Comparison of ENCODE assay signal across 13 mouse cellular contexts in genomic region chr9:117870616-117871015, GRCm38 (mm10).
DNase-seq lines count a peak whose midpoint lies in the region; ATAC-seq and TF ChIP-seq lines count a peak whose summit lies in the region.
"Had no signal": no experiment of that assay in that cellular context is flagged by ENCODE, and none has a peak within 500 bp of the region (broad histone marks: within the 10 kb centered on the region; RNA-seq: fewer than 3 reads in every experiment).

No protein-coding gene starts in this region.

- TF ChIP-seq POLR2A in olfactory bulb, adult 2 months (IDR thresholded peaks at IDR 0.05; ENCODE audit: insufficient read depth, low read depth, low read length), result no peak

- peaks cover 16% of the 10 kb centered on the region for H3K27me3 ChIP-seq in forebrain, embryonic 13.5 days
- H3K27me3 ChIP-seq in forebrain, embryonic 11.5 days (ENCODE audit: control insufficient read depth, insufficient read depth, low read length), result peaks cover 14% of the 10 kb centered on the region; the same call in 1 of the 2 replicates
- H3K27me3 ChIP-seq in midbrain, embryonic 13.5 days, result peaks cover 14% of the 10 kb centered on the region
- H3K27me3 ChIP-seq in midbrain, embryonic 10.5 days (ENCODE audit: low read depth, poor library complexity, severe bottlenecking), result peaks cover 60% of the 10 kb centered on the region
- H3K27me3 ChIP-seq in hindbrain, embryonic 13.5 days, result peaks cover 15% of the 10 kb centered on the region

- no peaks in the 10 kb centered on the region for H3K36me3 ChIP-seq in forebrain, embryonic 13.5 days (ENCODE audit: poor library complexity, severe bottlenecking)
- no peaks in the 10 kb centered on the region for H3K36me3 ChIP-seq in forebrain, embryonic 11.5 days (ENCODE audit: control insufficient read depth, insufficient read depth, low read length)
- no peaks in the 10 kb centered on the region for H3K36me3 ChIP-seq in midbrain, embryonic 13.5 days
- H3K36me3 ChIP-seq in midbrain, embryonic 10.5 days, result no peaks in the 10 kb centered on the region
- no peaks in the 10 kb centered on the region for H3K36me3 ChIP-seq in hindbrain, embryonic 13.5 days

- no peak overlapping the region for H3K27ac ChIP-seq in forebrain, embryonic 13.5 days
- no peak overlapping the region for H3K27ac ChIP-seq in forebrain, embryonic 11.5 days (ENCODE audit: low read depth, low read length)
- H3K27ac ChIP-seq in midbrain, embryonic 13.5 days, result 0 out of 2 replicates have a peak overlapping the region, but pooled peaks have one; percentile 19
- no peak overlapping the region for H3K27ac ChIP-seq in midbrain, embryonic 10.5 days (replicated peaks)
- H3K27ac ChIP-seq in hindbrain, embryonic 13.5 days, result 0 out of 2 replicates have a peak overlapping the region, but pooled peaks have one; percentile 24
- H3K27ac ChIP-seq in olfactory bulb, adult 2 months (ENCODE audit: insufficient read depth, low read depth, low read length), result no peak overlapping the region

- WGBS in forebrain, embryonic 13.5 days, result 18% methylated on average over 11 of the region's 11 CpGs
- WGBS in forebrain, embryonic 11.5 days, result 48% methylated on average over 11 of the region's 11 CpGs
- 42% methylated on average over 11 of the region's 11 CpGs for WGBS in midbrain, embryonic 13.5 days
- 77% methylated on average over 11 of the region's 11 CpGs for WGBS in midbrain, embryonic 10.5 days
- 38% methylated on average over 11 of the region's 11 CpGs for WGBS in hindbrain, embryonic 13.5 days
- 22% methylated on average over 11 of the region's 11 CpGs for WGBS in olfactory bulb, adult 2 months

- H3K4me3 ChIP-seq in forebrain, embryonic 13.5 days, result peak overlapping the region; percentile 65; the same call in 1 of the 2 replicates
- H3K4me3 ChIP-seq in forebrain, embryonic 11.5 days (ENCODE audit: low read depth, low read length), result no peak overlapping the region
- peak overlapping the region; percentile 58 for H3K4me3 ChIP-seq in midbrain, embryonic 13.5 days (replicated peaks)
- H3K4me3 ChIP-seq in midbrain, embryonic 10.5 days, result no peak overlapping the region
- peak overlapping the region; percentile 66 for H3K4me3 ChIP-seq in hindbrain, embryonic 13.5 days
- H3K4me3 ChIP-seq in olfactory bulb, adult 2 months (ENCODE audit: insufficient read depth, low read depth, low read length), result peak overlapping the region; percentile 13; the same call in 1 of the 2 replicates
- H3K4me3 ChIP-seq: erythroblast, embryonic 14.5 days had no signal

- H3K4me1 ChIP-seq in forebrain, embryonic 13.5 days, result peaks cover 27% of the 10 kb centered on the region
- H3K4me1 ChIP-seq in forebrain, embryonic 11.5 days (replicated peaks; ENCODE audit: control insufficient read depth, insufficient read depth, low read length), result peaks cover 4% of the 10 kb centered on the region; the same call in 1 of the 2 replicates
- peaks cover 31% of the 10 kb centered on the region for H3K4me1 ChIP-seq in midbrain, embryonic 13.5 days (replicated peaks)
- peaks cover 19% of the 10 kb centered on the region for H3K4me1 ChIP-seq in midbrain, embryonic 10.5 days
- peaks cover 34% of the 10 kb centered on the region for H3K4me1 ChIP-seq in hindbrain, embryonic 13.5 days (replicated peaks)
- peaks cover 10% of the 10 kb centered on the region for H3K4me1 ChIP-seq in olfactory bulb, adult 2 months (ENCODE audit: control insufficient read depth, insufficient read depth, low read length)

- TF ChIP-seq CTCF in olfactory bulb, adult 2 months (IDR thresholded peaks at IDR 0.05; ENCODE audit: insufficient read depth, low read depth, low read length), result no peak

- peak overlapping the region; percentile 89 for H3K4me2 ChIP-seq in forebrain, embryonic 13.5 days
- H3K4me2 ChIP-seq in forebrain, embryonic 11.5 days (ENCODE audit: low read depth, low read length, severe bottlenecking), result no peak overlapping the region
- peak overlapping the region; percentile 86 for H3K4me2 ChIP-seq in midbrain, embryonic 13.5 days (replicated peaks)
- H3K4me2 ChIP-seq in hindbrain, embryonic 13.5 days, result peak overlapping the region; percentile 86

- DNase-seq in forebrain, embryonic 11.5 days (ENCODE audit: low spot score), result no peak
- no peak for DNase-seq in midbrain, embryonic 10.5 days (ENCODE audit: low spot score)
- DNase-seq in embryo, embryonic 10.5 days (ENCODE audit: low spot score), result no peak
- no peak for DNase-seq in layer of hippocampus, adult 8-10 months (ENCODE audit: low spot score in 2 of 2)
- DNase-seq: cerebellum, postnatal 25 days; lung, adult 2 months; thymus, postnatal 25 days had no signal

- H3K9ac ChIP-seq in forebrain, embryonic 13.5 days, result no peak overlapping the region
- no peak overlapping the region for H3K9ac ChIP-seq in forebrain, embryonic 11.5 days (ENCODE audit: low read length)
- H3K9ac ChIP-seq in midbrain, embryonic 13.5 days (replicated peaks), result no peak overlapping the region; the same call in 1 of the 2 replicates
- H3K9ac ChIP-seq in hindbrain, embryonic 13.5 days, result peak overlapping the region; percentile 86

- peak; percentile 39; the same call in 1 of the 2 replicates for ATAC-seq in forebrain, embryonic 13.5 days
- no peak for ATAC-seq in forebrain, embryonic 11.5 days (replicated peaks; ENCODE audit: low FRiP score)
- ATAC-seq in midbrain, embryonic 13.5 days, result no peak
- no peak for ATAC-seq in hindbrain, embryonic 13.5 days (ENCODE audit: low FRiP score)
- ATAC-seq: intestine, embryonic 16.5 days had no signal

- H3K9me3 ChIP-seq in forebrain, embryonic 13.5 days (replicated peaks), result no peaks in the 10 kb centered on the region
- H3K9me3 ChIP-seq in forebrain, embryonic 11.5 days (ENCODE audit: control insufficient read depth, low read length), result no peaks in the 10 kb centered on the region
- H3K9me3 ChIP-seq in midbrain, embryonic 13.5 days, result no peaks in the 10 kb centered on the region
- no peaks in the 10 kb centered on the region for H3K9me3 ChIP-seq in midbrain, embryonic 10.5 days (replicated peaks)
- H3K9me3 ChIP-seq in hindbrain, embryonic 13.5 days, result no peaks in the 10 kb centered on the region

Comparison
In these comparisons a context has a peak if more than half of its experiments do, and no peak if none do; other contexts are left out.
1. H3K27ac ChIP-seq: peak in midbrain, embryonic 13.5 days (single experiment) and hindbrain, embryonic 13.5 days (single experiment); none in forebrain, embryonic 13.5 days (single experiment), forebrain, embryonic 11.5 days (single experiment), midbrain, embryonic 10.5 days (single experiment) and olfactory bulb, adult 2 months (single experiment).
2. H3K4me3 ChIP-seq: peak in forebrain, embryonic 13.5 days (single experiment), midbrain, embryonic 13.5 days (single experiment), hindbrain, embryonic 13.5 days (single experiment) and olfactory bulb, adult 2 months (single experiment); none in forebrain, embryonic 11.5 days (single experiment) and midbrain, embryonic 10.5 days (single experiment).